Mouse (Mus musculus) olfactory bulb, adult 2 months (tissue): ENCODE measurements around the gene Lrrc3b. TPM values are rescaled to one million over a fixed set of nuclear protein-coding genes. Genes with fewer than 3 reads are reported as not detected.

Source experiments
- H3K27ac ChIP-seq: fragments of 200-500 bp; 2 replicates; pipeline ENCODE4 v1.5.1; 2012; ENCODE audit warnings: low read depth, low read length; ENCODE audit not compliant: insufficient read depth
- H3K4me1 ChIP-seq: fragments of 200-500 bp; 2 replicates; pipeline ENCODE4 v1.6.1; 2012; ENCODE audit warnings: low read length; ENCODE audit not compliant: control insufficient read depth, insufficient read depth
- H3K4me3 ChIP-seq: fragments of 200-500 bp; 2 replicates; pipeline ENCODE4 v1.5.1; 2012; ENCODE audit warnings: mild to moderate bottlenecking, low read depth, low read length, moderate library complexity; ENCODE audit not compliant: insufficient read depth
- CTCF ChIP-seq: fragments of 200-500 bp; IDR thresholded peaks from 2 replicates; pipeline ENCODE4 v1.5.1; 2012; ENCODE audit warnings: low read depth, mild to moderate bottlenecking, low read length, moderate library complexity; ENCODE audit not compliant: insufficient read depth
- POLR2A ChIP-seq: fragments of 200-500 bp; IDR thresholded peaks from 2 replicates; pipeline ENCODE4 v1.6.1; 2012; ENCODE audit warnings: mild to moderate bottlenecking, low read depth, low read length, moderate library complexity; ENCODE audit not compliant: insufficient read depth
- WGBS: fragments of 180-500 bp; shearing (Covaris S2); methylation state at CpG from one replicate; pipeline ENCODE4 v1.1.7; 2018; 5-methylcytosine and 5-hydroxymethylcytosine counted together
- polyA plus RNA-seq: library from polyadenylated mRNA; stranded (reverse); fragments of >200 nt; gene quantifications from 2 replicates; pipeline ENCODE4 v1.2.4, GENCODE M21; 2012; ENCODE audit warnings: low replicate concordance; ENCODE audit not compliant: missing spikeins, insufficient read depth, insufficient read length

Lrrc3b gene
- polyA plus RNA-seq = not detected in 2 replicates

GRCm38 (mm10) chr14:15438485-15439157 is at the start of gene Lrrc3b:
TSS of gene Lrrc3b (minus strand) at chr14:15438987.
- under 1% methylated on average over 51 of the region's 51 CpGs for WGBS
- Histone ChIP-seq H3K4me1 (no peaks in the 10 kb centered on the region; the same call in 1 of the 2 replicates), H3K4me3 (peak within 1 kb of the TSS; percentile 67), H3K27ac (peak within 1 kb of the TSS; percentile 47)
- no peak for TF ChIP-seq POLR2A

- TF ChIP-seq CTCF (no peak), POLR2A (no peak)
- H3K4me3 ChIP-seq = no peak overlapping the region
- H3K4me1 ChIP-seq = no peaks in the 10 kb centered on the region
- H3K27ac ChIP-seq = no peak overlapping the region
Measured at GRCm38 (mm10) chr14:15477668-15478067, 38.9 kb upstream of the Lrrc3b start.

GRCm38 (mm10) chr14:15438096-15438484 is 697 bp downstream of the Lrrc3b start:
- no peak for TF ChIP-seq POLR2A
- no peak for TF ChIP-seq CTCF
- peak overlapping the region; percentile 67 for H3K4me3 ChIP-seq
- no peaks in the 10 kb centered on the region; the same call in 1 of the 2 replicates for H3K4me1 ChIP-seq
- peak overlapping the region; percentile 47 for H3K27ac ChIP-seq
- WGBS = 2% methylated on average over 11 of the region's 11 CpGs

GRCm38 (mm10) chr14:15437501-15437941 is 1.3 kb downstream of the Lrrc3b start:
- WGBS = 4% methylated on average over 15 of the region's 15 CpGs
- TF ChIP-seq CTCF = no peak
- TF ChIP-seq POLR2A = no peak
- peak overlapping the region; percentile 67 for H3K4me3 ChIP-seq
- peak overlapping the region; percentile 61 for H3K27ac ChIP-seq
- H3K4me1 ChIP-seq = no peaks in the 10 kb centered on the region; the same call in 1 of the 2 replicates

- 47% methylated on average over 4 of the region's 4 CpGs for WGBS
- Histone ChIP-seq H3K4me1 (no peaks in the 10 kb centered on the region; the same call in 1 of the 2 replicates), H3K4me3 (peak overlapping the region; percentile 67), H3K27ac (peak overlapping the region; percentile 61)
- TF ChIP-seq CTCF (no peak), POLR2A (no peak)
Measured at GRCm38 (mm10) chr14:15437046-15437445, 1.7 kb downstream of the Lrrc3b start.

- H3K4me1 ChIP-seq = no peaks in the 10 kb centered on the region; the same call in 1 of the 2 replicates
- H3K27ac ChIP-seq = no peak overlapping the region
- TF ChIP-seq POLR2A (no peak), CTCF (no peak)
- no peak overlapping the region for H3K4me3 ChIP-seq
- 90% methylated on average over 4 of the region's 4 CpGs for WGBS
Measured at GRCm38 (mm10) chr14:15436586-15436985, 2.2 kb downstream of the Lrrc3b start.

GRCm38 (mm10) chr14:15432396-15432795 is 6.4 kb downstream of the Lrrc3b start:
- Histone ChIP-seq H3K27ac (no peak overlapping the region), H3K4me3 (no peak overlapping the region), H3K4me1 (peaks cover under 1% of the 10 kb centered on the region; the same call in 1 of the 2 replicates)
- WGBS = 36% methylated on average over 1 of the region's 1 CpGs
- no peak for TF ChIP-seq CTCF
- no peak for TF ChIP-seq POLR2A

- WGBS = 84% methylated on average over 1 of the region's 1 CpGs
- no peak for TF ChIP-seq CTCF
- H3K4me3 ChIP-seq = no peak overlapping the region
- H3K27ac ChIP-seq = no peak overlapping the region
- H3K4me1 ChIP-seq = no peaks in the 10 kb centered on the region
Measured at GRCm38 (mm10) chr14:15421624-15422023, 17.2 kb downstream of the Lrrc3b start.

- 65% methylated on average over 8 of the region's 8 CpGs for WGBS
- Histone ChIP-seq H3K4me3 (no peak overlapping the region), H3K27ac (no peak overlapping the region), H3K4me1 (peaks cover 3% of the 10 kb centered on the region; the same call in 1 of the 2 replicates)
- no peak for TF ChIP-seq POLR2A
- no peak for TF ChIP-seq CTCF
Measured at GRCm38 (mm10) chr14:15410686-15411534, 27.9 kb downstream of the Lrrc3b start.
